Mouse (Mus musculus) stomach, postnatal 0 days (tissue): ENCODE measurements around the gene Mup6.

Source experiments
- CTCF ChIP-seq: IDR thresholded peaks from 2 replicates; pipeline ENCODE4 v1.5.1; 2016; ENCODE audit warnings: antibody characterized with exemption, low read depth, mild to moderate bottlenecking, moderate library complexity
- EP300 ChIP-seq: optimal IDR thresholded peaks from 2 replicates; pipeline ENCODE3; 2016; ENCODE audit warnings: antibody characterized with exemption

- TF ChIP-seq EP300 (no peak), CTCF (no peak)
Observed at GRCm38 (mm10) chr4:59960610-59961009, 3.5 kb upstream of the Mup6 start, which contains the start of gene Mup4.
